Mouse (Mus musculus): ENCODE measurements around the gene Tff1. TPM values are rescaled to one million over a fixed set of nuclear protein-coding genes. Genes with fewer than 3 reads are reported as not detected.

Gene Tff1
- polyA plus RNA-seq, 1 experiment from 2014 or later = not detected

Other genes with a start within 250 kb of the Tff1 start
- gene Umodl1, start 210.6 kb downstream of the Tff1 start, polyA plus RNA-seq (2014; fragmentation: Nextera tagmentation; extraction: Ambion mirVana) = not detected in 2 replicates
- gene Abcg1, start 107.6 kb downstream of the Tff1 start, polyA plus RNA-seq (2014; fragmentation: Nextera tagmentation; extraction: Ambion mirVana) = 23.1 and 24.7 TPM in 2 replicates
- gene Tff3, start 35.6 kb downstream of the Tff1 start, polyA plus RNA-seq (2014; fragmentation: Nextera tagmentation; extraction: Ambion mirVana) = 0.51 and 1.3 TPM in 2 replicates
- gene Tff2, start 21.0 kb downstream of the Tff1 start, polyA plus RNA-seq (2014; fragmentation: Nextera tagmentation; extraction: Ambion mirVana) = not detected in 2 replicates
- gene Tmprss3, start 33.7 kb upstream of the Tff1 start, polyA plus RNA-seq (2014; fragmentation: Nextera tagmentation; extraction: Ambion mirVana) = 0.11 TPM in 1 of 2 replicates, not detected in the other
- gene Ubash3a, start 42.6 kb upstream of the Tff1 start, polyA plus RNA-seq (2014; fragmentation: Nextera tagmentation; extraction: Ambion mirVana) = 0.28 TPM in 1 of 2 replicates, not detected in the other
- gene Rsph1, start 112.1 kb upstream of the Tff1 start, polyA plus RNA-seq (2014; fragmentation: Nextera tagmentation; extraction: Ambion mirVana) = 1.5 and 2.0 TPM in 2 replicates
- 12.0 and 12.8 TPM in 2 replicates for gene Slc37a1, start 121.5 kb upstream of the Tff1 start, polyA plus RNA-seq (2014; fragmentation: Nextera tagmentation; extraction: Ambion mirVana)
- 34.6 and 36.5 TPM in 2 replicates for gene Pde9a, start 220.9 kb upstream of the Tff1 start, polyA plus RNA-seq (2014; fragmentation: Nextera tagmentation; extraction: Ambion mirVana)